Mouse (Mus musculus): ENCODE results near the gene Myo3b.

Gene Myo3b

GRCm38 (mm10) chr2:70352435-70353165 lies 313.7 kb downstream of the Myo3b start:
- no peak for DNase-seq (ENCODE audit: extremely low spot score)

- no peak for DNase-seq (ENCODE audit: extremely low spot score)
Observed at GRCm38 (mm10) chr2:70354056-70354455, 315.1 kb downstream of the Myo3b start.

- no peak for DNase-seq (ENCODE audit: extremely low spot score)
Observed at GRCm38 (mm10) chr2:70355026-70355425, 316.1 kb downstream of the Myo3b start.

GRCm38 (mm10) chr2:70369421-70369820 lies 330.5 kb downstream of the Myo3b start:
- no peak for DNase-seq (ENCODE audit: extremely low spot score)

- no peak for DNase-seq (ENCODE audit: extremely low spot score)
Observed at GRCm38 (mm10) chr2:70379341-70379740, 340.4 kb downstream of the Myo3b start.

- DNase-seq (ENCODE audit: extremely low spot score) = no peak
Observed at GRCm38 (mm10) chr2:70379939-70380338, 341.0 kb downstream of the Myo3b start.

GRCm38 (mm10) chr2:70388645-70389044 lies 349.7 kb downstream of the Myo3b start:
- DNase-seq (ENCODE audit: extremely low spot score) = no peak

GRCm38 (mm10) chr2:70389162-70389561 lies 350.2 kb downstream of the Myo3b start:
- no peak for DNase-seq (ENCODE audit: extremely low spot score)

GRCm38 (mm10) chr2:70397734-70398276 lies 358.9 kb downstream of the Myo3b start:
- no peak for DNase-seq (ENCODE audit: extremely low spot score)

- no peak for DNase-seq (ENCODE audit: extremely low spot score)
Observed at GRCm38 (mm10) chr2:70399441-70400115, 360.7 kb downstream of the Myo3b start.

GRCm38 (mm10) chr2:70400321-70400720 lies 361.4 kb downstream of the Myo3b start:
- DNase-seq (ENCODE audit: extremely low spot score) = no peak

GRCm38 (mm10) chr2:70404301-70404700 lies 365.4 kb downstream of the Myo3b start:
- no peak for DNase-seq (ENCODE audit: extremely low spot score)

- no peak for DNase-seq (ENCODE audit: extremely low spot score)
Observed at GRCm38 (mm10) chr2:70406846-70407245, 367.9 kb downstream of the Myo3b start.

- no peak for DNase-seq (ENCODE audit: extremely low spot score)
Observed at GRCm38 (mm10) chr2:70407729-70408128, 368.8 kb downstream of the Myo3b start.

GRCm38 (mm10) chr2:70410298-70410885 lies 371.5 kb downstream of the Myo3b start:
- no peak for DNase-seq (ENCODE audit: extremely low spot score)

- no peak for DNase-seq (ENCODE audit: extremely low spot score)
Observed at GRCm38 (mm10) chr2:70412315-70412714, 373.4 kb downstream of the Myo3b start.

- DNase-seq (ENCODE audit: extremely low spot score) = no peak
Observed at GRCm38 (mm10) chr2:70414386-70414785, 375.5 kb downstream of the Myo3b start.

- DNase-seq (ENCODE audit: extremely low spot score) = no peak
Observed at GRCm38 (mm10) chr2:70415521-70415920, 376.6 kb downstream of the Myo3b start.

- DNase-seq (ENCODE audit: extremely low spot score) = no peak
Observed at GRCm38 (mm10) chr2:70419336-70419735, 380.4 kb downstream of the Myo3b start.

- no peak for DNase-seq (ENCODE audit: extremely low spot score)
Observed at GRCm38 (mm10) chr2:70421144-70421874, 382.4 kb downstream of the Myo3b start.

GRCm38 (mm10) chr2:70425611-70426010 lies 386.7 kb downstream of the Myo3b start:
- DNase-seq (ENCODE audit: extremely low spot score) = no peak

- DNase-seq (ENCODE audit: extremely low spot score) = no peak
Observed at GRCm38 (mm10) chr2:70443035-70443434, 404.1 kb downstream of the Myo3b start.

Data from embryo, embryonic 9.5 days (tissue).